In the genomic region with DNA sequence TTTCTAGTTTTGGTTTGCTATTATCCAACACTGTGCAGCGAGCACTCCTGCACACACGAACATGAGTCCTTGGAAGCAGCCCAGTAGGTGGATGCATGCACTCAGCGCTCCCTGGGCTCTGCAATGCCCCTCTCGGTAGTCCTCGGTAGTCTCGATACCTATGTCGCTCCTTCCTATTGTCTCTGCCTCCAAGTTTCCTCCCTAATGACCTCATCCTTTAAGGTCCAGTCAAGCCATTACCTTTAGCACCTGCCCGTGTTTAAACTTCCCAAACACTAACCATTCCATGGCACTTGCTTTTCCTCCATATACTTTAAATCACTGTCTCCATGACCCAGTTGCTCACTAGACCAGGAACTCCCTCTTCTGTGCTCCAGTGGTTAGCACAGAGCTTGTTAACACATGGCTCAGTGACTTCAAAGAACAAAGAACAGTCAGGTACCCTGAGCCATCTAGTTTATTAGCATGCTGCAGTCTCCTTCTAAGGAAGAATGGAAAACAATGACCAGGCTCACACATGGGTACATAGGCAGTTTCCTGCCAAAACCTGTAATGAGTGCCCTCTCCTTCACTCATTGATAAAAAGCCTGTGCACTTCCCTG, we compare ENCODE assay signal across 24 mouse cellular contexts. TPM values are rescaled to one million over a fixed set of nuclear protein-coding genes. Genes with fewer than 3 reads are reported as not detected.
DNase-seq lines count a peak whose midpoint lies in the region; ATAC-seq lines count a peak whose summit lies in the region.
"Had no signal": no experiment of that assay in that cellular context is flagged by ENCODE, and none has a peak within 500 bp of the region (broad histone marks: within the 10 kb centered on the region; RNA-seq: fewer than 3 reads in every experiment).

No protein-coding gene starts in this region.

- H3K4me2 ChIP-seq in kidney, embryonic 16.5 days (replicated peaks; ENCODE audit: low read depth, low read length): no peak overlapping the region
- H3K4me2 ChIP-seq: heart, embryonic 12.5 days; heart, embryonic 15.5 days; hindbrain, embryonic 13.5 days had no signal

- peak; percentile 79 for ATAC-seq in kidney, embryonic 16.5 days (ENCODE audit: low FRiP score, low TSS enrichment)
- ATAC-seq: forebrain, embryonic 14.5 days; forebrain, postnatal 0 days had no signal

- H3K27ac ChIP-seq in kidney, embryonic 16.5 days (ENCODE audit: low read length): peak overlapping the region; percentile 39; the same call in 1 of the 2 replicates
- H3K27ac ChIP-seq: forebrain, embryonic 10.5 days; heart, embryonic 15.5 days; hindbrain, embryonic 10.5 days; hindbrain, embryonic 13.5 days had no signal

- peaks cover 77% of the 10 kb centered on the region for H3K36me3 ChIP-seq in kidney, embryonic 16.5 days (ENCODE audit: insufficient read depth, low read length)

- H3K9ac ChIP-seq in kidney, embryonic 16.5 days (replicated peaks; ENCODE audit: low read length): no peak overlapping the region
- H3K9ac ChIP-seq: forebrain, postnatal 0 days; heart, embryonic 12.5 days; heart, embryonic 15.5 days; hindbrain, embryonic 13.5 days had no signal

- no peaks in the 10 kb centered on the region for H3K27me3 ChIP-seq in kidney, embryonic 16.5 days (ENCODE audit: insufficient read depth, low read length)
- H3K27me3 ChIP-seq: heart, embryonic 12.5 days; heart, embryonic 15.5 days; hindbrain, embryonic 13.5 days had no signal

- H3K4me3 ChIP-seq in kidney, embryonic 16.5 days (ENCODE audit: low read length): no peak overlapping the region
- H3K4me3 ChIP-seq: forebrain, embryonic 10.5 days; heart, embryonic 12.5 days; heart, embryonic 15.5 days; hindbrain, embryonic 10.5 days; hindbrain, embryonic 13.5 days had no signal

- DNase-seq in kidney, adult 11 months: peak; percentile 26
- no peak for DNase-seq in kidney, postnatal 25 days
- peak; percentile 28 for DNase-seq in kidney, adult 9 months
- DNase-seq in kidney, postnatal 10 days: no peak
- DNase-seq in retina, postnatal 1 day: peak; percentile 74
- no peak for DNase-seq in frontal cortex, postnatal 10 days (ENCODE audit: low spot score in 2 of 2)
- no peak for DNase-seq in thymus, postnatal 14 days
- DNase-seq: adrenal gland, postnatal 10 days; adrenal gland, postnatal 36 days; cerebellum, adult 18-20 months; cerebellum, adult 9-10 months; cerebellum, postnatal 14 days; forebrain, postnatal 0 days; gastrocnemius, postnatal 25 days; heart, adult 18-20 months; heart, postnatal 10 days; heart, postnatal 36 days had no signal

- no peaks in the 10 kb centered on the region for H3K9me3 ChIP-seq in kidney, embryonic 16.5 days (ENCODE audit: low read length)
- H3K9me3 ChIP-seq: forebrain, embryonic 10.5 days; heart, embryonic 12.5 days; heart, embryonic 15.5 days; hindbrain, embryonic 10.5 days; hindbrain, embryonic 13.5 days had no signal

- no peaks in the 10 kb centered on the region for H3K4me1 ChIP-seq in kidney, embryonic 16.5 days (ENCODE audit: insufficient read depth, low read length)
- H3K4me1 ChIP-seq: forebrain, embryonic 10.5 days; hindbrain, embryonic 10.5 days; hindbrain, embryonic 13.5 days had no signal

- WGBS in kidney, embryonic 16.5 days: 77% methylated on average over 8 of the region's 8 CpGs

RNA-seq across cellular contexts. Expression of a gene that starts 10.4 kb away (rescaled TPM):
- 22.8 and 25.2 TPM in 2 replicates for polyA plus RNA-seq in kidney, embryonic 16.5 days (2015; fragmentation: Nextera tagmentation; extraction: Ambion mirVana)

RNA-seq across cellular contexts. Expression of a gene that starts 11.2 kb away (rescaled TPM):
- 66.5 and 70.0 TPM in 2 replicates for polyA plus RNA-seq in kidney, embryonic 16.5 days (2015; fragmentation: Nextera tagmentation; extraction: Ambion mirVana)

RNA-seq across cellular contexts. Expression of a gene that starts 34.5 kb away (rescaled TPM):
- 1.7 and 1.8 TPM in 2 replicates for polyA plus RNA-seq in kidney, embryonic 16.5 days (2015; fragmentation: Nextera tagmentation; extraction: Ambion mirVana)

Comparison
In these comparisons a context has a peak if more than half of its experiments do, and no peak if none do; other contexts are left out.
1. DNase-seq: peak in kidney, adult 11 months (single experiment), kidney, adult 9 months (single experiment) and retina, postnatal 1 day (single experiment); none in kidney, postnatal 25 days (0 of 2), kidney, postnatal 10 days (single experiment), frontal cortex, postnatal 10 days (0 of 2) and thymus, postnatal 14 days (single experiment).